Mouse (Mus musculus) mature B cell (primary cell): ENCODE measurements around the gene Sult6b1.

ENCODE experiments used
- in situ Hi-C: fragments of 300-500 bp; cut with MboI; formaldehyde crosslinking; loops from 2 replicates; pipeline ENCODE4 v1.14.3; 2019

Sult6b1 gene

DNA sequence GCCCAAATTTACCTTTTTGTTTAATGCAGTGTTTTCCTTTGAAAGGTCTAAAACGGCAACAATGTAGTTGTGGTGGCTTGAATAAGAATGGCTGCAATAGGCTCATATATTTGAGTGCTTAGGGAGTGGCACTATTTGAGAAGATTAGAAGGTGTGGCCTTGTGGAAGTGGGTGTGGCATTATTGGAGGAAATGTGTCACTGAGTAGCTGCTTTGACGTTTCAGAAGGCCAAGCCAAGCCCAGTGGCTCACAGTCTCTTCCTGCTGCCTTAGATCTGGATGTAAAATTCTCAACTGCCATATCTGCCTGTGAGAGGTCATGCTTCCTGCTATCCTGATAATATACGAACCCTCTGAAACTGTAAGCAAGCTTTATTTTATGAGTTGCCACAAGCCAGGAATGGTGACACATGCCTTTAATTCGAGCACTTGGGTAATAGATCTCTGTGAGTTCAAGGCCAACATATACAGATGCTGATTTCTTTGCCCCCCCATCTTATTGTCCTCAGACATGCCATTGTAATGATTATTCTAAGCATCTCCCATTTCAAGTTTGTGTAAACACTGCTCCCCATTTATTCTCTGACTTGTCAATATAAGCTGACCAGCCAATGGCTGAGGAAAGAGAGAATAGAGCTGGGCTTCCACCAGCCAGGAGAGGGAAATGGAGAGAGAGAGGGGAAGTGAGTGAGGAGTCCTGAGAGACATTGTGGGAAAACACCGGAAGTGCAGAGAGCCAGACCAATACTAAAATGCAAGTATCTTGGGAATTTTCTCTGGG lies 21.3 kb downstream of the Sult6b1 start:
- in situ Hi-C loops: no loop called here

- in situ Hi-C loops: no loop called here
Observed at GRCm38 (mm10) chr17:78883291-78883690, 23.5 kb downstream of the Sult6b1 start.

DNA sequence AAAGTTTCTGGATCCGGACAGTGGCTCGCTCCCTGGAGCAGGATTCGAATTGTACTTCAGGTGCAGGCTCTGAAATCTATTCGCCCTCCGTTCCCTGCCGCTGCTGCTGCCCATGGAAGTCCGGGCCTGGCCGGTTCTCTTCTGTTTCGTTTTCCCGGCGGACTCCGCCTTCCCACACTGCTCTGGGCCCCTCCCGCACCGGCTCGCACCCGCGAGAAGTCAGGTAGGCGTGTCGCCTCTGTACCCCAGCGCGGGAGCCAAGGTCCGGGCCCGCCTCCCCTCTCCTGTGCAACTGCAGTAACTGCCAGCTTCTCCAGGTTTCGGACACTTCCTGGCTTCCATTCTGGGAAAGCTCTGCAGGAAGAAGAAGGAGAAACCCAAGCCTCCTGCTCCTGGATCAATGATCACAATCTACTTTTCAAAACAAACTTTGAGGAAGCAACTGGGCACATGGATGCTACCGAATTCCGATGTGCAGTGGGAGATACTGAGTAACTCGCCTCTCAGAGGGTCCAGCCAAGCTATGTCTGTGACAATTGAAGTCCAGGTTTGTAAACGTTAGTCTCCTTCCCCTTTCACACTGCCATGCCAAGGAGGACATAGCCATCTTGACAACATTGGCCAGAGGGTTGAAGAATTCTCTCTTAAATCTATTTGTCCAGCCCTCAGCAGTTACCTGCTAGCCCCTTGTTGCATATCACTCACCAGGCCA lies 24.2 kb downstream of the Sult6b1 start, which contains the start of gene Eif2ak2:
Gene Eif2ak2 (minus strand): TSS at position 173 of the 712 bp plus-strand sequence.
- in situ Hi-C loops: no loop called here

- in situ Hi-C loops: no loop called here
Observed at GRCm38 (mm10) chr17:78881878-78882304, 24.9 kb downstream of the Sult6b1 start.

GRCm38 (mm10) chr17:78873886-78874285 lies 32.9 kb downstream of the Sult6b1 start:
- in situ Hi-C loops: no loop called here

GRCm38 (mm10) chr17:78856243-78856642 lies 50.5 kb downstream of the Sult6b1 start:
- in situ Hi-C loops: no loop called here

DNA sequence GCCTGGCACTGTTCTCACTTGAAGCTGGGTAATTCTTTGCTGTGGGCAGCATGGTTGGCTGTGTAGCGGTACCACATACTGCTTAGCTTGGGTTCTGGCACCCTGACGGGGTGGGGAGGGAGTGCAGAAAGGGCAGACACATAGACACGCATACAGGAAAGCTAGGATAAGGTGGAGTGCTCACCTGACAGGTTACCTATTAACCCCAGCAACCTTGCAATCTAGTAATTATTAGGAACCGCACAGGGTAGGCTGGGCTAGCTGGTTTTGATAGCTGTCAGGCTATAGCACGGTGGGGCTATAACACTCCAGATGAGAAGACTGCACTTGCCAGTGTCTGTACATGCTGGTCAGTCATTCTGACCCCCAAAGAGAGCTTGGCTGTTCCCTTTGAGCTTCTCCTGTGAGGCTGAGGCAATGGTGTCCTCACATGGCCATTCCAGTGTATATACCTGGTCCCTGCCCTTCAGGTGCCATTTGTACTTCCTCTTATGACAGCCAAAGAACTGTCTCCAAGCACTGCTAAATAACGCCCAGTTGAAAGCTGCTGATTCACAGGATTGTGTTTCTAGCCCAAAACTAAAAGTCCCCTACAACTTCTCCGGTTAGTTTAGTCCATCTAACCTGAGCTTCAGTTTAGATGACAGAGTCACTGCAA lies 64.4 kb downstream of the Sult6b1 start:
- in situ Hi-C loops: no loop called here

GRCm38 (mm10) chr17:78836056-78836455 lies 70.7 kb downstream of the Sult6b1 start:
- in situ Hi-C loops: no loop called here

- in situ Hi-C loops: no loop called here
Observed at GRCm38 (mm10) chr17:78834856-78835835, 71.6 kb downstream of the Sult6b1 start, which contains the start of the genes Heatr5b and Gpatch11. Gene Heatr5b (minus strand): TSS chr17:78835364. Gene Gpatch11 (plus strand): TSS chr17:78835567.
